Mouse (Mus musculus) erythroblast, embryonic 14.5 days (primary cell): Measurements from ENCODE around the gene Capn12.

Experiments used
- GATA1 ChIP-seq: IDR thresholded peaks from 2 replicates; pipeline ENCODE4 v1.6.1; 2012; ENCODE audit warnings: low read length, inconsistent platforms, mixed read lengths
- TAL1 ChIP-seq: IDR thresholded peaks from 3 replicates; pipeline ENCODE4 v1.6.1; 2012; ENCODE audit warnings: low read length, inconsistent platforms, mixed read lengths

GRCm38 (mm10) chr7:28883039-28883438 is 1.8 kb downstream of the Capn12 start:
- TF ChIP-seq GATA1 (no peak), TAL1 (no peak)
